Mouse (Mus musculus) Patski (cell line): Measurements from ENCODE around the gene Camkv. TPM values are rescaled to one million over a fixed set of nuclear protein-coding genes. Genes with fewer than 3 reads are reported as not detected.

Experiments used
- ATAC-seq: fragments of 100-300 bp; one replicate; pipeline ENCODE4 v1.8.0; 2021
- CTCF ChIA-PET: fragments of 350-600 bp; sonication (Branson Sonifier 250); formaldehyde crosslinking; loops from one replicate; lab custom pipeline; 2022; ENCODE audit warnings: inconsistent platforms; lab: Charles Lee
- POLR2A ChIA-PET: fragments of 350-600 bp; sonication (Branson Sonifier 250); formaldehyde crosslinking; loops from one replicate; lab custom pipeline; 2022; ENCODE audit warnings: antibody characterized with exemption, inconsistent platforms; lab: Charles Lee
- DNase-seq: peaks from one replicate; pipeline ENCODE4 v3.0.0-alpha.2; 2011; ENCODE audit warnings: low read depth, low spot score
- H3K27me3 ChIP-seq: fragments of 371-371 bp; one replicate; pipeline ENCODE4 v1.5.1; 2021
- CTCF ChIP-seq: fragments of 100-300 bp; IDR thresholded peaks from one replicate; pipeline ENCODE4 v1.5.1; 2021
- in situ Hi-C: fragments of 300-500 bp; cut with MboI; formaldehyde crosslinking; loops from 3 replicates; pipeline ENCODE4 v1.11.1; 2018; ENCODE audit warnings: low pct_unique_long_range_greater_than_20kb, mixed read lengths
- polyA plus RNA-seq: library from polyadenylated mRNA; unstranded; gene quantifications from one replicate; pipeline ENCODE4 v1.2.3, GENCODE M21; 2021

The Camkv gene
- polyA plus RNA-seq, 1 experiment from 2014 or later = 0.05 TPM

DNA sequence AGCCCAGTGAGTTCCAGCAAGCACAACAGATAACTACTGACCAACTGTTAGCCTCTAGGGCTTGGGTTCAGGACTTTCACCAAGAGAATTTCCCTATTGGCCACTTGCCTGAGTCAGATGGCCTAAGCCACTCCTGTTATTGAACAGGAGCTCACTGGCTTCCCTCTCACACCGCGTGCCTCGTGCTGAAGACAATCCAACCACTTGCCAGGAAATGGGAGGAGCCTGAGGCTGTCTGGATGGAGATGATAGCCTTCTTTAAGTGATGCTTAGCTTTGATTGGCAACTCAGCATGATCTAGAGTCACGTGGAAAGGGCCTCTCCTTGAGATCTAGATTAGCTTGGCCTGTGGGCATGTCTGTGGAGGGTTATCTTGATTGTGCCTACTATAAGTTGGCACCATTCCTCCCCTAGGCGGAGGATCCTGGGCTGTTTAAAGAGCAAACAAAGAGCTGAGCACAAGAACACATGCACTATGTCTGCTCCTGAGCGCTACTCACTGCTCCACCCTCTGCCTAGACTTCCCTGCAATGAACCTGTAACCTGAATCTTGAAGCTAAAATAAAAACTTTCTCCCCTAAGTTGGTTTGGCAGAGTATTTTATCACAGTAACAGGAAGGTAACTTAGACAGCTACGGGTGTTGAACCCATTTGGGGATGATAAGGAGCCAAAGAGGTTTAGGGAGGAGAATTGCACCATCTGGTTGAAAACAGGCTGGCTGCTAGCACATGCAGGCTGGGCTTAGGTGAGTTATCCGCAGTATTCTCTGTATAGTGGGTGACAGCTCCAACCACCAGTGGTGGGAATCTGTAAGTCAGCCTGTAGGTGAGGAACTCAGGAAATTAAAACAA is 36.4 kb downstream of the Camkv start:
- ChIA-PET CTCF (interaction anchor here (1.0 to 1.2 kb wide), 2 partner anchors 15 to 68 kb away, joined by 3 read pairs; no protein-coding TSS in a partner anchor), POLR2A (interaction anchor here (0.5 to 1.3 kb wide), 3 partner anchors 8 to 141 kb away, joined by 3 read pairs; no protein-coding TSS in a partner anchor)
- TF ChIP-seq CTCF = no peak
- ATAC-seq (no peak), DNase-seq (no peak)
- in situ Hi-C loops = no loop called here
- H3K27me3 ChIP-seq = no peaks in the 10 kb centered on the region

GRCm38 (mm10) chr9:107974491-107975171 is 39.2 kb downstream of the Camkv start:
- in situ Hi-C loops = no loop called here

DNA sequence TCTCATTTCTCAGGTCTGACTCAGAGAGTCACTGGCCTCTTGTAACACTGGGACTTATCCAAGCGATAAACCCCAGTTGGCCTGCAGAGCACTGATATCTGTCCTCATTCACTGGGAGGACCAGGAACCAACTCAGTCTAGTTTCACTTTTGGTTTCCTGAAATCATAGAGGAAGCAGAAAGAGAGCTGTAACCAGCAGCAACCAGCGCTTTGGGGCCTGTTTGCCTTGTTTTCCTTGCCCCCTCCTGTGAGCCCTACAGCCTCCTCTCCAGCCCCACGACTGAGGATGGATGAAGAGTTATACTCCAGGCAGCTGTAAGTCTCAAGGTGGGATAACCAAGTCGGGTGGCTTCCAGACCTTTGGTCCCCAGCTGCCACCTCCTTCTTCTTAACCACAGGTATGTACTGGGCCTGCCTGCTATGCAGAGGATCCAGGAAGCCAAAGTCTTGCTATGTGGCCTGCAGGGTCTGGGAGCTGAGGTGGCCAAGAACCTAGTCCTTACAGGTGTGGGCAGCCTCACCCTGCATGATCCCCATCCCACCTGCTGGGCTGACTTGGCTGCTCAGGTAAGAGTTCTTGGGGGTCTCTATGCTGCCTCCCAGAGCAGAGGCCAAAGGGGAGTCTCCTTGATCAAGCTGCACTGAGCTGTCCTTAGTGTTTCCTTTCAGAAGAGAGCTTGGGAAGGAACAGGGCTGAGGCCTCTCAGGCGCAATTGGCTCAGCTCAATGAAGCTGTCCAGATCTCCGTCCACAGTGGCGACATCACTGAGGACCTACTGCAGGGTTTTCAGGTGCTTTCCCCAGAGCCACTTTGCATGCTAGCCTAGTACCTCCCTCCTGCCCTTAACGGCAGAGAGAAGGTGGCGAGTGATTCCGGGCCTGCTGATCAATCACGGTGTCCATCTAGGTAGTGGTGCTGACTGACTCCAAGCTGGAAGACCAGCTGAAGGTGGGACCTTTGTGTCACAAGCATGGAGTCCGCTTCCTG is 40.2 kb downstream of the Camkv start, which contains the start of gene Uba7:
TSS of gene Uba7 (plus strand) at position 107 of the 988 bp plus-strand sequence.
- in situ Hi-C loops = no loop called here
- ATAC-seq = peak; percentile 73

More at GRCm38 (mm10) chr9:107974491-107975171, 39.2 kb downstream of the Camkv start:
- CTCF ChIA-PET = interaction anchor here (0.7 to 2.5 kb wide), 4 partner anchors 8 to 12 kb away, joined by 3 to 12 read pairs (median 3); partner anchors contain the start of genes Gm20661 and Inka1
- DNase-seq = no peak
- POLR2A ChIA-PET = interaction anchor here (0.7 kb wide), 2 partner anchors 9 to 228 kb away, joined by 9 to 12 read pairs; no protein-coding TSS in a partner anchor
- no peak for ATAC-seq
- no peak for TF ChIP-seq CTCF
- H3K27me3 ChIP-seq = no peaks in the 10 kb centered on the region

DNA sequence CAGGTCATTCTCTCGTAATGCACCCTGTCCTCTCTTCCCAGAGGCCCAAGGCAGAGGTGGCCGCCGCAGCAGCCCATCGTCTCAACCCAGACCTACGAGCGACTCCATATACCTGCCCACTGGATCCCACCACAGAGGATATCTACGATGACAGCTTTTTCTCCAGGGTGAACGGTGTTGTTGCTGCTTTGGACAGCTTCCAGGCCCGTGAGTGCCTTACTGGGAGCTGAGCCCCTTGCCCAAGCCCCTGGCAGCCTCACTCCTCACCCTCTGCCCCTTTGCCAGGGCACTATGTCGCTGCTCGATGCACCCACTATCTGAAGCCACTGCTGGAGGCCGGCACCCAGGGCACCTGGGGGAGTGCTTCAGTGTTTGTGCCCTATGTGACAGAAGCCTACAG is 43.3 kb downstream of the Camkv start:
- ChIA-PET CTCF (no interaction called here), POLR2A (no interaction called here)
- DNase-seq (no peak), ATAC-seq (no peak)
- no peak for TF ChIP-seq CTCF
- no peaks in the 10 kb centered on the region for H3K27me3 ChIP-seq
- in situ Hi-C loops = no loop called here

More for the DNA sequence above, 40.2 kb downstream of the Camkv start, which contains the start of gene Uba7:
- POLR2A ChIA-PET = interaction anchor here (1.0 to 1.6 kb wide), 2 partner anchors 8 to 27 kb away, joined by 3 to 4 read pairs; partner anchors contain the start of gene Ip6k1
- no peak for TF ChIP-seq CTCF
- H3K27me3 ChIP-seq = no peaks in the 10 kb centered on the region
- CTCF ChIA-PET = interaction anchor here (0.9 to 2.5 kb wide), 5 partner anchors 10 to 77 kb away, joined by 3 to 12 read pairs (median 5); partner anchors contain the start of genes Amigo3 and Inka1
- no peak for DNase-seq

- ChIA-PET CTCF (interaction anchor here (1.2 to 1.5 kb wide), 2 partner anchors 8 to 77 kb away, joined by 3 to 5 read pairs; no protein-coding TSS in a partner anchor), POLR2A (interaction anchor here (1.2 to 1.6 kb wide), 2 partner anchors 17 to 19 kb away, joined by 3 to 4 read pairs; no protein-coding TSS in a partner anchor)
- DNase-seq = no peak
- H3K27me3 ChIP-seq = no peaks in the 10 kb centered on the region
- ATAC-seq = no peak
- in situ Hi-C loops = no loop called here
- no peak for TF ChIP-seq CTCF
These were observed 46.5 kb downstream of the Camkv start for GRCm38 (mm10) chr9:107981684-107982605.

DNA sequence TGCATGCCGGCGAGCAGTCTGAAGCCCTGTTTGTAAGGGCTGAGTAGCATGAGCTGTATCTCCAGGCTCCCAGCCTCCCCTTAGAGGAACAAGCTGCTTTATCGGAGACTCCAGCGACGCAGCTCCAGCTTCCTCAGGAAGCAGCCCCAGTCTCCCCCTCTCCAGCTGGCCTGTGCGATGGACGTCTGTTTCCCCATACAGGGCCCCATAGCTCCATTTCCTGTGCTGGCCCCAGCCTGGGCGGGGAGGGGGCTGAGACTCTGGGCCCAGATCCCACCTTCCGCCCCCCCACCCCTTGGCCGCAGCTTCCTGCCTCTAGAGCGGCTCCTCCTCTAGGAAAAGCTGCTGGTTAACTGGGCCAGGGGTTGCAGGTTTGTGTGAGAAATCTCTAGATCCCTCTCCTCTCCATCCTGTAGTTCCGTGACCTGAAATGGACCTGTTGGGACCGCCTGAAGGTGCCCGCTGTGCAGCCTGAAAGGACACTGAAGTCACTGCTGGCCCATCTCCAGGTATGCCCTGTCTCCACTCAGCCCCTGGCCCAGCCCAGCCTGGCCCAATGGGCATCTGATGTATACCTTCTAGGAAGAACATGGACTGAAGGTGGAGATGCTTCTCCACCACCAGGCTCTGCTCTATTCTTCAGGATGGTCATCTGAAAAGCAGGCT is 47.3 kb downstream of the Camkv start, which contains the start of gene Gm20661:
TSS of gene Gm20661 (plus strand) at position 378 of the 666 bp plus-strand sequence.
- ATAC-seq (no peak), DNase-seq (no peak)
- ChIA-PET POLR2A (interaction anchor here (1.6 kb wide), 1 partner anchor 20 kb away, joined by 4 read pairs; no protein-coding TSS in a partner anchor), CTCF (interaction anchor here (1.0 to 1.2 kb wide), 2 partner anchors 8 to 19 kb away, joined by 3 read pairs; no protein-coding TSS in a partner anchor)
- no peaks in the 10 kb centered on the region for H3K27me3 ChIP-seq
- no peak for TF ChIP-seq CTCF
- in situ Hi-C loops = no loop called here

- in situ Hi-C loops = no loop called here
- CTCF ChIA-PET = interaction anchor here (1.0 to 1.2 kb wide), 2 partner anchors 9 to 20 kb away, joined by 3 read pairs; no protein-coding TSS in a partner anchor
These were observed 48.0 kb downstream of the Camkv start for GRCm38 (mm10) chr9:107983421-107983890.

More at GRCm38 (mm10) chr9:107983421-107983890, 48.0 kb downstream of the Camkv start:
- ATAC-seq (no peak), DNase-seq (no peak)
- H3K27me3 ChIP-seq = no peaks in the 10 kb centered on the region
- no peak for TF ChIP-seq CTCF
- POLR2A ChIA-PET = interaction anchor here (1.0 kb wide), 1 partner anchor 8 kb away, joined by 3 read pairs; the partner anchor contains the start of gene Uba7
